Mouse (Mus musculus) kidney, embryonic 14.5 days (tissue): ENCODE measurements around the gene Coq7. TPM values are rescaled to one million over a fixed set of nuclear protein-coding genes. Genes with fewer than 3 reads are reported as not detected.

Source experiments
- ATAC-seq: fragments of 200-750 bp; cut with Nextera tagmentation; 2 replicates; pipeline ENCODE4 v1.8.0; 2017; ENCODE audit warnings: moderate number of reproducible peaks, mild to moderate bottlenecking, moderate TSS enrichment, moderate library complexity; ENCODE audit not compliant: low FRiP score, low TSS enrichment
- H3K27ac ChIP-seq: fragments of 300-500 bp; sonication (generic); 2 replicates; pipeline ENCODE4 v1.5.1; 2014; ENCODE audit warnings: low read depth, mild to moderate bottlenecking, low read length, moderate library complexity, mixed read lengths
- H3K27me3 ChIP-seq: fragments of 300-500 bp; sonication (generic); 2 replicates; pipeline ENCODE4 v1.6.1; 2014; ENCODE audit warnings: mild to moderate bottlenecking, low read length; ENCODE audit not compliant: control insufficient read depth, insufficient read depth
- H3K36me3 ChIP-seq: fragments of 300-500 bp; sonication (generic); 2 replicates; pipeline ENCODE4 v1.6.1; 2014; ENCODE audit warnings: low read length, mixed read lengths; ENCODE audit not compliant: control insufficient read depth, insufficient read depth
- H3K4me1 ChIP-seq: fragments of 300-500 bp; sonication (generic); 2 replicates; pipeline ENCODE4 v1.6.1; 2014; ENCODE audit warnings: low read length, mixed read lengths; ENCODE audit not compliant: control insufficient read depth, insufficient read depth
- H3K4me2 ChIP-seq: fragments of 300-500 bp; sonication (generic); replicated peaks from 2 replicates; pipeline ENCODE4 v1.6.1; 2014; ENCODE audit warnings: low read depth, mild to moderate bottlenecking, low read length
- H3K4me3 ChIP-seq: fragments of 300-500 bp; sonication (generic); 2 replicates; pipeline ENCODE4 v1.5.1; 2014; ENCODE audit warnings: mild to moderate bottlenecking, low read length
- H3K9ac ChIP-seq: fragments of 300-500 bp; sonication (generic); 2 replicates; pipeline ENCODE4 v1.6.1; 2014; ENCODE audit warnings: low read depth, mild to moderate bottlenecking, low read length, moderate library complexity
- H3K9me3 ChIP-seq: fragments of 300-500 bp; sonication (generic); 2 replicates; pipeline ENCODE4 v1.6.1; 2016; ENCODE audit warnings: low read length; ENCODE audit not compliant: control insufficient read depth
- WGBS: fragments of 180-500 bp; shearing (Covaris S2); extraction: QIAGEN DNeasy Blood & Tissue Kit; methylation state at CpG from one replicate; pipeline ENCODE4 v1.1.7; 2014; 5-methylcytosine and 5-hydroxymethylcytosine counted together
- polyA plus RNA-seq: library from polyadenylated mRNA; unstranded; fragments of >200 nt; fragmentation: Nextera tagmentation; extraction: Ambion mirVana; gene quantifications from 2 replicates; pipeline ENCODE4 v1.2.1, GENCODE M21; 2014

The Coq7 gene
- polyA plus RNA-seq = 158 and 169 TPM in 2 replicates

- no peaks in the 10 kb centered on the region for H3K4me1 ChIP-seq
- peak within 1 kb of the TSS; percentile 52 for H3K4me3 ChIP-seq
- under 1% methylated on average over 31 of the region's 31 CpGs for WGBS
- peak within 1 kb of the TSS; percentile 64 for H3K9ac ChIP-seq
- H3K9me3 ChIP-seq = no peaks in the 10 kb centered on the region
- peak within 1 kb of the TSS; percentile 90 for H3K27ac ChIP-seq
- H3K36me3 ChIP-seq = peaks cover 4% of the 10 kb centered on the region; the same call in 1 of the 2 replicates
- H3K4me2 ChIP-seq = peak within 1 kb of the TSS; percentile 53
- peak; percentile 100 for ATAC-seq
- H3K27me3 ChIP-seq = no peaks in the 10 kb centered on the region
Observed at GRCm38 (mm10) chr7:118533178-118533578, at the start of gene Coq7. Coq7 (minus strand) TSS chr7:118533356.

GRCm38 (mm10) chr7:118579938-118580337, 46.8 kb upstream of the Coq7 start:
- no peak for ATAC-seq
- no peaks in the 10 kb centered on the region for H3K9me3 ChIP-seq
- H3K27me3 ChIP-seq = 0 out of 2 replicates have a peak, but pooled peaks cover 3% of the 10 kb centered on the region
- 54% methylated on average over 2 of the region's 2 CpGs for WGBS
- H3K4me2 ChIP-seq = no peak overlapping the region
- 0 out of 2 replicates have a peak, but pooled peaks cover 3% of the 10 kb centered on the region for H3K4me1 ChIP-seq
- H3K4me3 ChIP-seq = no peak overlapping the region
- H3K9ac ChIP-seq = no peak overlapping the region
- H3K27ac ChIP-seq = no peak overlapping the region
- no peaks in the 10 kb centered on the region for H3K36me3 ChIP-seq

GRCm38 (mm10) chr7:118578269-118578668, 45.1 kb upstream of the Coq7 start:
- Histone ChIP-seq H3K9ac (no peak overlapping the region), H3K27ac (no peak overlapping the region)

GRCm38 (mm10) chr7:118572039-118572438, 38.9 kb upstream of the Coq7 start:
- Histone ChIP-seq H3K27ac (no peak overlapping the region), H3K36me3 (no peaks in the 10 kb centered on the region), H3K4me2 (no peak overlapping the region), H3K27me3 (no peaks in the 10 kb centered on the region), H3K9ac (no peak overlapping the region), H3K4me1 (0 out of 2 replicates have a peak, but pooled peaks cover 3% of the 10 kb centered on the region), H3K4me3 (no peak overlapping the region), H3K9me3 (no peaks in the 10 kb centered on the region)
- no peak for ATAC-seq
- WGBS = 73% methylated on average over 5 of the region's 5 CpGs

More at GRCm38 (mm10) chr7:118578269-118578668, 45.1 kb upstream of the Coq7 start:
- Histone ChIP-seq H3K36me3 (no peaks in the 10 kb centered on the region), H3K27me3 (0 out of 2 replicates have a peak, but pooled peaks cover 3% of the 10 kb centered on the region), H3K4me3 (no peak overlapping the region), H3K4me1 (0 out of 2 replicates have a peak, but pooled peaks cover 3% of the 10 kb centered on the region), H3K9me3 (no peaks in the 10 kb centered on the region), H3K4me2 (no peak overlapping the region)
- WGBS = 58% methylated on average over 3 of the region's 3 CpGs
- ATAC-seq = no peak

- Histone ChIP-seq H3K27me3 (no peaks in the 10 kb centered on the region), H3K36me3 (no peaks in the 10 kb centered on the region), H3K27ac (no peak overlapping the region), H3K4me2 (no peak overlapping the region), H3K9ac (no peak overlapping the region), H3K9me3 (no peaks in the 10 kb centered on the region), H3K4me1 (0 out of 2 replicates have a peak, but pooled peaks cover 2% of the 10 kb centered on the region), H3K4me3 (no peak overlapping the region)
- 50% methylated on average over 5 of the region's 5 CpGs for WGBS
- no peak for ATAC-seq
Observed at GRCm38 (mm10) chr7:118571350-118571749, 38.2 kb upstream of the Coq7 start.

- no peak overlapping the region for H3K4me3 ChIP-seq
- 75% methylated on average over 6 of the region's 6 CpGs for WGBS
- no peak overlapping the region for H3K27ac ChIP-seq
- H3K9ac ChIP-seq = no peak overlapping the region
- ATAC-seq = no peak
- no peaks in the 10 kb centered on the region for H3K36me3 ChIP-seq
- H3K9me3 ChIP-seq = no peaks in the 10 kb centered on the region
- no peaks in the 10 kb centered on the region for H3K4me1 ChIP-seq
- H3K4me2 ChIP-seq = no peak overlapping the region
- H3K27me3 ChIP-seq = no peaks in the 10 kb centered on the region
Observed at GRCm38 (mm10) chr7:118569121-118569543, 36.0 kb upstream of the Coq7 start.

GRCm38 (mm10) chr7:118554290-118554689, 21.1 kb upstream of the Coq7 start:
- Histone ChIP-seq H3K27ac (no peak overlapping the region), H3K4me1 (no peaks in the 10 kb centered on the region), H3K4me2 (no peak overlapping the region), H3K36me3 (0 out of 2 replicates have a peak, but pooled peaks cover 3% of the 10 kb centered on the region), H3K27me3 (no peaks in the 10 kb centered on the region), H3K9me3 (0 out of 2 replicates have a peak, but pooled peaks cover 4% of the 10 kb centered on the region), H3K4me3 (no peak overlapping the region), H3K9ac (no peak overlapping the region)
- 76% methylated on average over 2 of the region's 2 CpGs for WGBS
- no peak for ATAC-seq

GRCm38 (mm10) chr7:118553881-118554280, 20.7 kb upstream of the Coq7 start:
- no peak for ATAC-seq
- Histone ChIP-seq H3K4me3 (no peak overlapping the region), H3K4me2 (no peak overlapping the region), H3K27me3 (no peaks in the 10 kb centered on the region), H3K36me3 (0 out of 2 replicates have a peak, but pooled peaks cover 3% of the 10 kb centered on the region), H3K27ac (no peak overlapping the region), H3K9me3 (0 out of 2 replicates have a peak, but pooled peaks cover 4% of the 10 kb centered on the region), H3K4me1 (no peaks in the 10 kb centered on the region), H3K9ac (no peak overlapping the region)
- 72% methylated on average over 4 of the region's 4 CpGs for WGBS

- Histone ChIP-seq H3K4me1 (no peaks in the 10 kb centered on the region), H3K9ac (no peak overlapping the region), H3K27ac (no peak overlapping the region), H3K4me2 (no peak overlapping the region), H3K36me3 (0 out of 2 replicates have a peak, but pooled peaks cover 2% of the 10 kb centered on the region), H3K9me3 (0 out of 2 replicates have a peak, but pooled peaks cover 3% of the 10 kb centered on the region), H3K27me3 (no peaks in the 10 kb centered on the region), H3K4me3 (no peak overlapping the region)
- WGBS = 77% methylated on average over 10 of the region's 10 CpGs
- ATAC-seq = no peak
Observed at GRCm38 (mm10) chr7:118547451-118547850, 14.3 kb upstream of the Coq7 start.
